Mouse (Mus musculus): Measurements from ENCODE around the gene Syngap1.
"Not testable (repeated sequence)": the region's sequence is repeated elsewhere in the genome, so short reads cannot be mapped to it uniquely, and the experiment has no call there.

Syngap1 gene

DNA sequence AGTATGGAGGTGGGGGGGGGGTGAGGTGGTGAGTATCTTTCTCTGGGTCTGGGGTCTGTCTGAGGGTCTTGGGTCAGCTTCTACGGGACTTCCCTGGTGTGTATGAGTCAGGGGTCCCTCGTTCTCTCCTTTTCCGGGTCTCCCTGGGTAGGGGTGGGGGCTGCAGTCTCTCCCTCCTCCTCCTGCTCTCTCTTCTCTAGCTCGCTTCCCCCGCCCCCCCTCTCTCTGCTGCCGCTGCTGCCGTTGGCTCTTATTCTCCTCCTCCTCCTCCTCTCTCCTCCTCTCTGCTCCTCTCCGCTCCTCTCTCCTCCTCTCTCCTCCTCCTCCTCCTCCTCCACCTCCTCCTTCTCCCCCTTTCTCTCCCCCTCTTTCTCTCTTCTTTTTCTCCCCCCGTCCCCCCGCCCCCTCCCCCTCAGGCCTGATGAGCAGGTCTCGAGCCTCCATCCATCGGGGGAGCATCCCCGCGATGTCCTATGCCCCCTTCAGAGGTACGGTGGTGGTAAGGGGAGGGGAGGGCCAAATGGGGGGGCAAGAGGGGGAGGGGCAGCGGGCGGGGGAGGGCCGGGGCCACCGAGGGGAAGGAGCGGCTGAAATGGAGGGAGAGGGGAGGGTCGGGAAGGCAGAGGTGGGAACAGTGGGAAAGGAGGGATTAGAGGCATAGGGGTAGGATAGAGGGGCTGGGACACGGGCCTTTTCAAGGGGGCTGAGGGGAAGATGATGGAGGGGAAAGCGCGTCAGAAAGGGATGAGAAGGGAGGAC is at the start of gene Syngap1:
Gene Syngap1 (plus strand): TSS at position 223 of the 759 bp plus-strand sequence.
- DNase-seq (ENCODE audit: low read depth), result peak; percentile 25

DNA sequence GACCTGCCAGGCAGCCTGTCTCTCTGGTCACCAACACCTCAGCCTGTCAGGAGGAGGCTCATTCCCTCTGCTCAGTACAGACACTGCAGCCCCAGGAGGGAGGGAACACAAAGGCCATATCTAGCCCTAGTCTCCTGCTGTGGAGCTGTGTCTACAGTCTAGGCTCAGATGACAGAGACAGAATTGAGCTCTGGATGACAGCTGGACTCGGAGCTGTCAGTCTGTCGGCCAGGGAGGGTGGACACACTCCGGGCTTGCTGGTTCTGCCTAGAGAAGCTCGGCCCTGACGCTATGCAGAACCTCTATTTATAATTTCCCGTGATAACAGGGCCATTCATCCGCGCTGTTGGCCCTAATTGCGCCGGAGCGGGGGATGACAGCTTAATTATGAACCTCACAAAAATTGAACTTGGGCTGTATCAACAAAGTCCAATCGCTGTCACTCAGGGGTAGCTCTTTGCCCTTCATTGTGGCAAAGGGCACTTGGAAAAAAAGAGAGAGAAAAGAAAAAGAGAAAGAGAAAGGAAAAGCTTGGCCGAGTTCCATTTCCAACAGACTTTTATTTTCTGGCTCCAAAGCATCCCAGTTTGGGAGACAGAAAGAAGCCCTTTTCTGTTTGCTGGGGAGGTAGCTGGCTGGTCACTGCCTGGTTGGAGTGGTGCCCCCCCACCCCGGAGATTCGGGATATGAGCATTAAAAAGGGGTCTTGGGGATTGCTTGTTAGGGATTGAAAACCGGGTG is 48.2 kb upstream of the Syngap1 start:
- no peak for DNase-seq (ENCODE audit: low read depth)

DNA sequence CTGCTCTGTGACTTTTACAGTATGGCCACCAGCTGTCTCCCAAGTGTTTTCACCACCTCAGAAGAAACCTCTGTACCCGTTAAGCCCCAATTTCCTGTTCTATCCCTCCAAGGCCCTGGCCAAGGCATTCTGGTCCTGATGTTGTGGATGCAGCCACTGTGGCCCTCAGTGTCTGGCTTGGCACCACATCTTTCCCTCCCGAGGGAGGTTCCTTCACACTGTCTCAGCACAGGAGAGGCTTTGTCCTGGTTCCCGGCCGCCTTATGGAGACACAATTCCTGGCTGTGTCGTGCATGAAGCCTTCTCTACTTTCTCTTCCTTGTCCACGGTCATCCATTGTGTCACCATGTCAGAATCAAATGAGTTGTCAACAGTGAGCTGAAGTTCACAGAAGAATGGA is 47.6 kb upstream of the Syngap1 start:
- DNase-seq (ENCODE audit: low read depth), result no peak

DNA sequence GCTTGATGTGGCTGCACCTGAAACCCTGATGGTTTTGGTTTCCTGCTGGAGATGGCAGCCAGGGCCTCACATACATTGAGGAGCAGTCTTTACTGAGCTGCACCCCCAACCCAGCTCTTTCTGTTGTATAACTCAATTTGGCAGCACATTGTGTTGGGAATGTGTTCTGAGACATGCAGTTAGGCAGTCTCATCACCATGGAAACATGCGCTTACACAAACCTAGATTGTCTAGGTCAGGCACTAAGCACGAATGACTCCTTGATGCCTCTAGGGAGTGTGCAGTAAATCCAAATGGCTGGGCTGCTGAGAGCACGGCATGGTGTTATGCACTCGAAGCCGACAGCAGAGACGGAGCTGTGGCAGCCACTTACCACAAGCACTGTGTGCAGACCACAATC is 46.7 kb upstream of the Syngap1 start:
- no peak for DNase-seq (ENCODE audit: low read depth)

DNA sequence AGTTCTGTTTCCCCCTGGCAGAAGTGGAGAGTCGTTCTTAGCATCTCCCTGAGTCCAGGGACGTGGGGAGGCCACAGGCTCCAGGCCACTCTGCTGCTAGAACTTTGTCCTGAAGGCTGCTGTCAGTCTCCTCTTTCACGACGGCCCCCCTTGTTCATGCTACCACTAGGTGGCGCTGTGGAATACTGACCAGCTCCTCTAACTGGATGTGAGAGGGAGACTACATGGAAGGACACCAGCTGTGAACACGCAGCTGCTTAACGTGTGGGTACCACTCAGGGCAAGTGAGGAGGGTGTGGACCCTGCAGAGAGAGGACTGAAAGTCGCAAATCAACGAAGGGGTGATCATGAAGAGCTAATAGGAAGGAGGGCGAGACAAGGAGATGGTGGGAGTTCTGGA is 45.5 kb upstream of the Syngap1 start:
- DNase-seq (ENCODE audit: low read depth), result peak; percentile 87

DNA sequence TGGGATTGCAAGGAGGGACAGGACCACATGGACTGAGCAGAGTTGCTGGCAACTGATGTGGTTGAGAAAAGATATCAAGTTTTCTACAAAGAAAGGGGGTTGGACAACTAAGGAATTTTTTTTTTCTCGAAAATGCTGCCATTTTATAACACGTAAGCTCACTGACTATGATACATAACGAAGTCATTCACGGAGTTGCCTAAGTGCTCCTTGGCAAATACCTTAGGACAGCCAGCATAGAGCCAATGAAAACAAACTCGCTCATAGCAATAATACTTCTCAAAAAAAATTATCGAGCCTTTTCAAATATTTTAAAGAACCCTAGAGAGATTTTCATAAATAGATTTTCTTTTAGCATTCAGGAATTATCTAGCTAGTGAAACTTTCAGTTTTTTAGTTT is 40.1 kb upstream of the Syngap1 start:
- DNase-seq (ENCODE audit: low read depth), result no peak

DNA sequence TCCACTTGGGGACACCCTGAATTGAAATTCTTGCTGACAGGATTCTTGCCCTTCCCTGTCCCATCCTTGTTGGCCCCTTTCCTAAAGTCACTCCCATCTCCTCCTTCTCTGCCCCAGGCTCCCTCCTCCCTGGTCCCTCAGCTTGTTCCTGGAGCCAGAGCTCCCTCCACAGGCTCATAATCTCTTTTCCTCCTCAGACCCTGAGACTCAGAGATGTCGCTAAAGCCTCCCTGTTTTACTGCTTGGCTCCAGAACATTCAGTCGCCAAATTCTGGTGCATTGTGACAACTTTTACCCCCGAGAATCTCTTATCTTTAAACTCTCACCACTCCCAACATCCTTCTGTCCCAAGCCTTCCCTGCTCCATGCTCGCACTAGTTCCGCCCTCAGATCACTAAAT is 36.7 kb upstream of the Syngap1 start:
- DNase-seq (ENCODE audit: low read depth), result no peak

DNA sequence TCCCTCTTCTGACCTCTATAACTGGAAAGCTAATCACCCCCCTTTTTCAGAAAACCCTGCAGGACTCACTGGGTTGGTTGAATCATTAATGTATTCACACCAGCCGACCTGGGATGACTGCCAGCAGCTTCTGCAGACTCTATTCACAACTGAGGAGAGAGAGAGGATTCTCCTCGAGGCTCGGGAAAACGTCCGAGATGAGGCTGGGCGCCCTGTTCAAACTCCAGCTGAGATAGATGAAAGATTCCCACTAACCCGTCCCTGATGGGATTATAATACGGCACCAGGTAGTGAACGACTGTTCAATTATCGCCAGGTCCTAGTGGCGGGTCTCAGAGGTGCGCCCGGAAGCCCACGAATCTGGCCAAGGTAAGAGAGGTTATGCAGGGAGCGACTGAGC is 33.5 kb upstream of the Syngap1 start:
- DNase-seq (ENCODE audit: low read depth), result not testable (repeated sequence)

DNA sequence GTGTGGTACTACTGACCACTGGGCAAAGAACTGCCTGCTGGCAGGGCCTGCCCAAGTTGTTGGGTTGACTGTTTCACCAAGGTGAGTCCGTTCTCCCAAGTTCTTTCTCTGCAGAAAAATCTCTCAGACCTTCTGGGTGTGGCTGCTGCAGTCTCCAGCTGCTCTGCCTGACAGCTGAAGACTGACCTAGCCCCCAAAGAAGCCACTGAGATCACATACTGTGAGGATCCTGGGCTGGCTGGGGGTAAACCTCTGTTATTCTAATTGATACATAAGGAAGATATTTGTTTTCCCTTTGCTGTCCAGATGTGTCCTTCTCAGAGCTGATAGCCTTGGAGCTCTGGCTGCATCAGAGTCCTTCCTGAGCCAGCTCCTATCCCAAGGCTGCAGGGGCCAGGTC is 25.8 kb upstream of the Syngap1 start:
- DNase-seq (ENCODE audit: low read depth), result no peak

DNA sequence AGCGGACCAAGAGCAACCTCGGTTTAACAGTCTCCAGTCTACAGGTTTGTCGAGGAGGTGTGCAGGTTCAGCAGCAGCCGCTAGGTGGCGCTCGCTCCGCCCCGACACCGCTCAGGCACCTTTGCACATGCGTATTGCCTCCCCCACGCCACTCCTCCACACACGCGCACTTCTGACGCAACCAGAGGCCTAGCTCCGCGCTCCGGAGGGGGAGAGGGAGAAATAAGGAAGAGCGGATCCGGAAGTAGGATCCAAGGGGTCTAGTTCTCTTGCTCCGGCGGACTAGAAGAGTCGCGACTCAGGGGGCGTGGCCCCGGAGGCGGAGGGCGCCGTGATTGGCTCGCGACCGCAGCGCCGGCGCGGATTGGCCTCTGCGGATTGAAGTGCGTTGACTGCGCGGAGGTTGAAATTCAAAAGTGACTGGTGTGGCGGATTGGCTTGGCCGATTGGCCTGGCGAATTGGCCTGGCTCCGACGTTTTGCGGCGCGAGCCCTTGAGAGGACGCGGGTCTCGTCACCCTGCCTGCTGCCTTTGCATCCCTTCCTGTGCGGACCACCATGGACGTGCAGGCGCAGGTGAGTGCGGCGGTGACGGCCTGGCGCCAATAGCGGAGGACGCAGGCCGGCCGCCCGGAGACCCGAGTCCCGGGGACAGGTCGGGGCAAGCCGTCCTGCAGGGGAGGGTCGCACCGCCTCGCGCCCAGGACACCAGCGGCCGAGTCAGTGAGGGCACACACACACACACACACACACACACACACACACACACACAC is 24.2 kb upstream of the Syngap1 start, which contains the start of gene Kifc5b:
Gene Kifc5b (plus strand): TSS at position 381 of the 772 bp plus-strand sequence.
- DNase-seq (ENCODE audit: low read depth), result peak; percentile 100

DNA sequence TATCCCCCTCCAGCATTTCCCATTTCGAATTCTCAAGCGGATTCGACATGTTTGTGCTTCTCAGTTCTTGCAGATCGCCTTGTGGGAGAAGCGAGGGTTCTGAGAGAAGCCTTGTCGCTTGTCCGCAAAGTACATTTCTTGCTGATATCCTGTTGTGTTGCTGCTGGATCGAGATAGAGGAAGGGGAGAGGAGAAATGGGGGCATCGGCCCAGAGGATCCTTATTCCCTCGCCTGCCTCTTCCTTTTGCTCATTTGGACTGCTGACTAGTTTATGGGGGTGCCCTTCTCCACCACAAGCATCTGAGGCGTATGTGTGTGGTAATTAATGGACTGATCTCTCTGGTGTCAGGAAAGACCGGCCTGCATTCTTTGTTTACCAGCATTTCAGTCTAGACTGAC is 23.5 kb upstream of the Syngap1 start:
- DNase-seq (ENCODE audit: low read depth), result not testable (repeated sequence)

DNA sequence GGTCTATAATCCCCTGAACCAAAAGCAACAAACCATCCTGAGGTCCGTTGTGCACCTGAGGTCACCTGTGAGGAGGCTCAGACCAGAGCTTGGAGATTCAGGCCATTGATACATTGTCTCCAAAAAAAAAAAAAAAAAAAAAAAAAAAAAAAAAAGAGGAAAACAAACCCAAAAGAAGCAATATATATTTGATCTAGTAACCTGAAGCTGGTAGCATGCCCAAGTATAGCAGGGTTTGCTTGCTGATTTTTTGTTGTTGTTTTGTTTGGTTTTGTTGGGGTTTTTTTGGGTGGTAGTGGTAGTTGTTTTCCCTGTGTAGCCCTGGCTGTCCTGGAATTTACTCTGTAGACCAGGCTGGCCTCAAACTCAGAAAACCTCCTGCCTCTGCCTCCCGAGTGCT is 22.7 kb upstream of the Syngap1 start:
- DNase-seq (ENCODE audit: low read depth), result no peak

DNA sequence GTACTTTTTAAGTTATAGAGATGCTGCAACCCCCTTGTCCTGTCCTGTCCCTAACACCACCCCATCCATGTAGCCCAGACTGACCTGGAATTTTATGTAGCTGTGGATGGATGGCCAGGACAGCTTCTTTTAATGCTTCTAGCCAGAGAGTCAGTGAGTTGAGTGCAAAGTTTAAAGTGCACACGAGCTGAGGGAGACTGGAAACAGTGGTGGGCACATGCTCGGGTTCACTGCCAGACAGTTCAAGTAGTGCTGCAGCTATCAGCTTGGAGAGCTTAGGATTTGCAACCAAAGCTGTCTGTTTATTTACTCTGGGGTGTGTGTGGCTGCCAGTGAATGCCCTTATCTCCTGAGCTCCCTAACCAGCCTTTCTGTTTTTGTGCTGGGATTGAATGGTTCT is 21.5 kb upstream of the Syngap1 start:
- not testable (repeated sequence) for DNase-seq (ENCODE audit: low read depth)

DNA sequence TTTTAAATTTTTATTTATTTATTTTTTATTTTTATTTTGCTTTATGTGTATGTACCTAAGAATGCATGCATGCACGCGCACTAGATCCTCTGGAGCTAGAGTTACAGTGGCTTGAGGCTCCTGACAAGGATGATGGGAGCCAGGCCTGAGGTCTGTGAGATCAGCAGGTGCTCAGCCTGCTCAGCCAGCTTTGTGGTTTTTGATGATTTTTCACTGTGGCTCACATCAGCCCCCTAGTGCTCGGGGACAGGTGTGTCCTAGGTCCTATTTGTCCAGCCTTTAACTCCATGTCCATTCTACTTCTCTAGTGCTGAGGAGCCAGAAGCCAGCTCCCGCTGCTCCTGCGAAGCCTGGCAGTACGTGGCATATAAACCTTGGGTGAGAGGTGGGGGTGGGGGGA is 18.7 kb upstream of the Syngap1 start:
- DNase-seq (ENCODE audit: low read depth), result not testable (repeated sequence)

DNA sequence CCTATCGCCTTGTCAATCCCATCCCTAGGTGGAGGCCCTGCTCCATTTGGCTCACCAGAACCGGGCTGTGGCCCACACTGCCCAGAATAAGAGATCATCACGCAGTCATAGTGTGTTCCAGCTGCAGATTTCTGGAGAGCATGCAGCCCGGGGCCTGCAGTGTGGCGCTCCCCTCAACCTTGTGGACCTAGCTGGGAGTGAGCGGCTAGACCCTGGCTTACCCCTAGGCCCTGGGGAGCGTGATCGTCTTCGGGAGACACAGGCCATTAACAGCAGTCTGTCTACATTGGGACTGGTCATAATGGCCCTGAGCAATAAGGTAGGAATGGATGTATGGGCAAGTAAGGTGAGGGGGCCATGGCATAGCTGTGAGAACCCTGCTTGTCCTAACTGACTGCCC is 15.6 kb upstream of the Syngap1 start:
- DNase-seq (ENCODE audit: low read depth), result not testable (repeated sequence)

DNA sequence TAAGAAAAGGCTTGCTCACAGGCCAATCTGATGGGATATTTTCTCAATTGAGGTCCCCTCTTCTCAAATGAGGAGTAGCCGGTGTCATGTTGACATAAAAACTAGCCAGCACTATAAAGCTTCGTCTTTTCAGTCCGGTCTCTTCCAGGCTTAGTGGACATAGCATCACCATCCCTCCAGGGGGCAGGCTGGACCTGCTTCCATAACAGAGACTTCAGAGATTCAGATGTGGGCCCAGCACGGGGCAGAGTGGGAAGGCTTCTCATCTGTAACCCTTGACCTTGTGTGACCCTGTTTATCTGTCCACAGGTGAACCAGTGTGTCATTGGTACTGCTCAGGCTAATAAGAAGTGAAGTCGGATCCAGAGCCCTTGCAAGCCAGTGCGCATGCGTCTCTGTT is 9.3 kb upstream of the Syngap1 start:
- DNase-seq (ENCODE audit: low read depth), result not testable (repeated sequence)

DNA sequence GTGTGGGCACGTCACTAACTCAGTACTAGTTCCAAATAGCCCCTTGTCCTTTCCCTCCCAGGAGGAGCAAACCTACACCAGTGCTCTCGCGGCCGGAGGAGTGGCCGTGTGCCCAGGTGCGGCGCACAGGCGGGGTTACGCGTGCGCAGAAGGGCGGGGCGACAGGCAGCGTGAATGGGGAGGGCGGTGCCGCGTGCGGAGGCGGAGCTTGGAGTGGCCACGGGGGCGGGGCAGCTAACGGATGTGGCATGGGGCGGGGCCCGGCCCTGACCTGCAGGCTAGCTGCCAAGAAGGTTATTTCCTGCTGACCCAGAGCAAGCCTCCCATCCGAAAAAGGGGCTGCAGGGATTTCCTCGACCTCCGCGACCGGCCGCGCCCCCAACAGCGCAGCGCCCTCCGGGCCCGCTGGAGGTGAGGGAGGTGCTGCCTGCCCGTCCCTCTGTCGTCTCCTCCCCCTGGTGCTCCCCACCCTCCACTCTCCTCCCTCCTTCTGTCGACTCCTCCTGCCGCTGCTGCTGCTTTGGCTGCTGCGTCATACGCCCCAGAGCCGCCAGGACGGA is 8.1 kb upstream of the Syngap1 start, which contains the start of gene Phf1:
Gene Phf1 (plus strand): TSS at position 214 of the 560 bp plus-strand sequence.
- DNase-seq (ENCODE audit: low read depth), result peak; percentile 98

DNA sequence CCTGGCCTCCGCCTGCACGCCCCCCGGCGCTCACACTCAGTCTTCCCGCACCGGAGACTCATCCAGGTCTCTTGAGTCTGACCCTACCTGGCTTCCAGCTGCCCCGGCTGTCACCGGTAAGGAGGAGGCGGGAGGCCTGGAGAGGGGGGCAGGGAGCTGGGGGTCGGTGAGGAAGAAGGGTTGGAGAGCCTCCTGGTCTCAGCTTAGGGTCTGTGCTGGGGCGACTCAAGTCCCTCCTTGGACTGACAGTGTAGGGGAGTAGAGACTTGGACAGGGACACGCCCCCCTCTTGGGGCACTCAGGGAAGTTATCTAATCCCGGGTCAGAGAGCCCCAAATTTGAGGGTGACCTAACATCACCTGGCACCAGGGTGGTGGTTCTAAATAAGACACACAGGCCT is 7.6 kb upstream of the Syngap1 start:
- no peak for DNase-seq (ENCODE audit: low read depth)

DNA sequence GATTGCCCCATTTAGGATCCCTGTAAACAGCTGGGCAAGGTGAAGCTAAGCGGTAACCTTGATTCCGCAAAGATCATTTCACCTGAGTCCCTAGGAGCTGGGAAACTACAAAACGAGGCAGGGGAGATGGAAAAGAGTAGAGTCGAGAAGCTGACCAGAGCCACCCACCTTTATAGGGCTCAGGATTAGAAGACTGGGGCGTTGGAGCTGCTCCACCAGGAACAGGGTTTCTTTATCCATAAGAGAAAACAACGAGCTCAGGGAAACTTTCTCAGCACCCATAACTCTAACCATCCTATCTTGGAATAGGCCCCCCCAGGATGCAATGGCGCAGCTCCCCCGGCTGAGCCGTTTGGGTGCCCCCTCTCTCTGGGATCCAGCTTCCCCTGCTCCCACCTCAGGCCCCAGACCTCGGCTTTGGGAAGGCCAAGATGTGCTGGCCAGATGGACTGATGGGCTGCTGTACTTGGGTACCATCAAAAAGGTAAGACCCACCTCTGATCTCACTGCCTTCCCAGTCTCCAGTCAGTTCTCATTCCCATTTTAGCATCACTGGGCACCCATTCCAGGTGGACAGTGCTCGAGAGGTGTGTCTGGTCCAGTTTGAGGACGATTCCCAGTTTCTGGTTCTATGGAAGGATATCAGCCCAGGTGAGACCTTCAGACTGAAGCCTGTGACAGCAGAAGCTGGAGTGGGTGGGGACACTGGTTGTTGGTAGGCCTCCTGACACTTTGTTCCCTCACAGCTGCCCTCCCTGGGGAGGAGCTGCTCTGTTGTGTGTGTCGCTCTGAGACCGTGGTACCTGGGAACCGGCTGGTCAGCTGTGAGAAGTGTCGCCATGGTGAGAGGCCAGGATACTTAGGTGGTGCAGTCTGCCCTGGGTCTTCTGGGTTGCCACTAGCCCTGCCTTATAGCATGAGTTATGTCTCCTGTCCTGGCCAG is 6.9 kb upstream of the Syngap1 start:
- DNase-seq (ENCODE audit: low read depth), result no peak

DNA sequence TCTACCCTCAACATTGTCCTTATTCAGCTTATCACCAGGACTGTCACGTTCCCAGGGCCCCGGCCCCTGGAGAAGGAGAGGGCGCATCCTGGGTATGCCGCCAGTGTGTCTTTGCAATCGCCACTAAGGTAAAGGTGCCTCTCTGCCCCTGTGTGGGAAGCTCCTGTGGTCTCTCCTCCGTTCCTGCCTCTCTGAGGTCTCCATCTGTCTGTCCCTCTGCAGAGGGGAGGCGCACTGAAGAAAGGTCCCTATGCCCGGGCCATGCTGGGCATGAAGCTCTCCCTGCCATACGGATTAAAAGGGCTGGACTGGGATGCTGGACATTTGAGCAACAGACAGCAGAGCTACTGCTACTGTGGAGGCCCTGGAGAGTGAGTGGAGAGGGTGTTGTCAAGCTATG is 6.0 kb upstream of the Syngap1 start:
- no peak for DNase-seq (ENCODE audit: low read depth)

DNA sequence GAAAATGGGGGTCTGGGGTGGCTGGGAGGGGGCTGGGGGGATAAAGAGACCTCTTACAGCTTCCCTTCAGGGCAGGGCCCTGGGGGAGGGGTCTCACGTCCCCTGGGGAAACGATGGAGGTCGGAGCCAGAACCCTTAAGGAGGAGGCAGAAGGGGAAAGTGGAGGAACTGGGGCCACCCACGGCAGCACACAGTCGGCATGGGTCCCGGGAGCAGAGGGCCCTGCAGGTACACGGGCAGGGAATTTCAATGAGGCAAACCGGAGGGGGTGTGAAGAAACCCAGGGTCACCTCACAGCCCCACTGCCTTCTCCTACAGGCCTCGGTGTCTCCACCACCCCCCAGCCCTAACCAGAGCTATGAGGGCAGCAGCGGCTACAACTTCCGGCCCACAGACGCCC is 4.6 kb upstream of the Syngap1 start:
- no peak for DNase-seq (ENCODE audit: low read depth)

All from naive thymus-derived CD4-positive, alpha-beta T cell, adult 2 months (primary cell).